Mouse (Mus musculus): ENCODE results near the gene C1qtnf5. TPM values are rescaled to one million over a fixed set of nuclear protein-coding genes. Genes with fewer than 3 reads are reported as not detected.

Gene C1qtnf5
- polyA plus RNA-seq, 1 experiment from 2014 or later, result not detected

DNA sequence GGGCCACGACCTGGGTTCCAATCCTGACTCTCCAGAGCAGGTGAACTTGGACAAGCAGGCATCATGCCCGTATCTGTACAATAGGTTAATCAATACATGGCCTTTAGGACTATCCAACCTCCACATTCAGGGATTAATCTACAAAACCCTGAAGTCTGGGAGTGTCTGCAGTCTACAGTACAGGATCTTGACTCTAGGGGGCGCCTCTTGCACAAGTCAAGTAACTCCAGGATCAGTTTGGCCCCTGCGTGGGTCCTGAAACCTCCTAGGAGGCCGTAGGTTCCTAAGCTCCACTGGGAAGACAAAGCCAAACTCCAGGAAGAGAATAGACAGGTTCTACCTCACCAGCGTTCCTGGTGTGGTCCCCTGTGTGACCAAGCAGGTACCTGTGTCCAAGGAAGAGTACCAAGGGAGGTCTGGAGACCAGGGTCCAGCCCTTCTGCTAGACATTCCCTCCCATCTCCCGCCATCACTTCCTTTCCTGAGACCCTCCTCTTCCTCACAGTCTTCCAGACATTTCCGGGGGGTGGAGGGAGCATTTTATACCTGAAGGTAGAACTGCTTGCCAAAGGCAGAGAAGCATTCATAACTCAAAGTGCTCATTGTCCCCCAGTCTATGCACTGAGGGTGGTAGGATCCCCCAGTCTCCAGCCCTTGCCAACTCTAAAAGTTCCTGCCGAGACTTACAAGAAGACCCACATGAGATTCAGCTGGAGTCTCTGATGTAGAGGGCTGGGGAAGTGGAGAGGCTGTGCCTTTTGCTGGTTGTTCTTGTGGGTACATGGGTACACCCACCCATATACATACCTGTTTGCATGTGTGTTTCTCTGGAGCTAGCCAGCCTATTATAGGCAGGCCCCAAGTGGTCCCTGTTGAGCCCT lies 32.4 kb upstream of the C1qtnf5 start:
- H3K4me1 ChIP-seq, result peaks cover 38% of the 10 kb centered on the region
- DNase-seq (ENCODE audit: low spot score), result no peak
- peaks cover 49% of the 10 kb centered on the region for H3K27me3 ChIP-seq (ENCODE audit: low read depth, poor library complexity, severe bottlenecking)
- no peak overlapping the region for H3K4me3 ChIP-seq
- no peaks in the 10 kb centered on the region for H3K36me3 ChIP-seq
- H3K27ac ChIP-seq, result no peak overlapping the region
- H3K9me3 ChIP-seq (replicated peaks), result no peaks in the 10 kb centered on the region
- 56% methylated on average over 9 of the region's 9 CpGs for WGBS

- peaks cover 44% of the 10 kb centered on the region for H3K4me1 ChIP-seq
Measured at GRCm38 (mm10) chr9:44075276-44075995, 31.6 kb upstream of the C1qtnf5 start.

GRCm38 (mm10) chr9:44075996-44076763 lies 30.9 kb upstream of the C1qtnf5 start:
- DNase-seq (ENCODE audit: low spot score), result peak; percentile 30
- no peak overlapping the region for H3K27ac ChIP-seq
- H3K4me3 ChIP-seq, result no peak overlapping the region
- no peaks in the 10 kb centered on the region for H3K36me3 ChIP-seq
- H3K4me1 ChIP-seq, result peaks cover 42% of the 10 kb centered on the region
- WGBS, result 66% methylated on average over 16 of the region's 16 CpGs
- H3K27me3 ChIP-seq (ENCODE audit: low read depth, poor library complexity, severe bottlenecking), result peaks cover 50% of the 10 kb centered on the region
- no peaks in the 10 kb centered on the region for H3K9me3 ChIP-seq (replicated peaks)

More at GRCm38 (mm10) chr9:44075276-44075995, 31.6 kb upstream of the C1qtnf5 start:
- no peak for DNase-seq (ENCODE audit: low spot score)
- Histone ChIP-seq H3K9me3 (replicated peaks) (no peaks in the 10 kb centered on the region), H3K27me3 (ENCODE audit: low read depth, poor library complexity, severe bottlenecking) (peaks cover 48% of the 10 kb centered on the region), H3K27ac (no peak overlapping the region), H3K4me3 (no peak overlapping the region), H3K36me3 (no peaks in the 10 kb centered on the region)
- 75% methylated on average over 24 of the region's 24 CpGs for WGBS

GRCm38 (mm10) chr9:44076764-44077120 lies 30.3 kb upstream of the C1qtnf5 start:
- H3K9me3 ChIP-seq (replicated peaks), result no peaks in the 10 kb centered on the region
- H3K27ac ChIP-seq, result no peak overlapping the region
- WGBS, result 12% methylated on average over 5 of the region's 5 CpGs
- peak; percentile 47 for DNase-seq (ENCODE audit: low spot score)
- H3K36me3 ChIP-seq, result no peaks in the 10 kb centered on the region
- no peak overlapping the region for H3K4me3 ChIP-seq
- peaks cover 51% of the 10 kb centered on the region for H3K27me3 ChIP-seq (ENCODE audit: low read depth, poor library complexity, severe bottlenecking)
- H3K4me1 ChIP-seq, result peaks cover 43% of the 10 kb centered on the region

- Histone ChIP-seq H3K4me1 (peaks cover 41% of the 10 kb centered on the region), H3K27me3 (ENCODE audit: low read depth, poor library complexity, severe bottlenecking) (peaks cover 56% of the 10 kb centered on the region), H3K4me3 (no peak overlapping the region), H3K36me3 (no peaks in the 10 kb centered on the region), H3K9me3 (replicated peaks) (no peaks in the 10 kb centered on the region), H3K27ac (no peak overlapping the region)
- 81% methylated on average over 11 of the region's 11 CpGs for WGBS
- no peak for DNase-seq (ENCODE audit: low spot score)
Measured at GRCm38 (mm10) chr9:44077266-44077910, 29.7 kb upstream of the C1qtnf5 start.

- H3K4me3 ChIP-seq, result no peak overlapping the region
- H3K27me3 ChIP-seq (ENCODE audit: low read depth, poor library complexity, severe bottlenecking), result peaks cover 61% of the 10 kb centered on the region
- no peaks in the 10 kb centered on the region for H3K36me3 ChIP-seq
- H3K4me1 ChIP-seq, result peaks cover 33% of the 10 kb centered on the region
- H3K9me3 ChIP-seq (replicated peaks), result no peaks in the 10 kb centered on the region
- no peak for DNase-seq (ENCODE audit: low spot score)
- 83% methylated on average over 10 of the region's 10 CpGs for WGBS
- no peak overlapping the region for H3K27ac ChIP-seq
Measured at GRCm38 (mm10) chr9:44078136-44078797, 28.8 kb upstream of the C1qtnf5 start.

DNA sequence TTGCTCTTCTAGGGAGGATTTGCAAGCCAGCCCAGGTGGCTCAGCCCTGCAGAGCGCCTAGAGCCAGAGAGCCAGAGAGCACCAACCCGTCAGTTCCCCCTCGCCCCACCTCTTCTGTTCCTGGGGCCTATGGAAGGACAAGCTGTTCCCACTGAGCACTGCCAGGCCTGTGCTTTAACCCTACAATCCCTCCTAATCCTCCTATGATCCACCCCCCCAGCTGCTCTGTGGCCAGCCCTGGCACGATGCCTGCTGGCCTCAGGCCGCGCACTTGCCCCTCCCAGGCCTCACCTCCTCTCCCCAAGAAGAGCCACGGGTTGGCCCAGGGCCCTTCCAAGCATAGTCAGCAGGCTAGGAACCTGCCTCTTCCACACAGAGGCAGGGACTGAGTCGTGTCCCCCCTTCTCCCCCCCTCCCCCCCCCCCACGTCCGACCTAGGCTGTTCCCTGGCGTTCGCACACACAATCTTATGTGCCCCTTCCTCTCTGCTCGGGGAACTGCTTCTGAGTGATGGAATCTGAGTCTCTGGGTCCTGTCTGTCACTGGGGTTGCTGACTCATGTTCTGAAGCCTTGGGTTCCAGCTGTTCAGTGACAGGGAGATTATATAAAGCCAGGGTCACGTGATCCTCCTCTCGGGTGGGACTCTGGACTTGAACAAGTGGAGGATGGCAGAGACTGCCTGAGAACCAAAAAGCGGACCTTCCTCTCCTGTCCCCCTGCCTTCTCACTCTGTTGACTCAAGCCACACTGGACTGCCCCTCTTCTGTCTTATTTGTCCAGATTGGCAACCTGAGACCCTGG lies 27.9 kb upstream of the C1qtnf5 start:
- Histone ChIP-seq H3K27ac (peak overlapping the region; percentile 7; the same call in 1 of the 2 replicates), H3K4me1 (peaks cover 42% of the 10 kb centered on the region), H3K36me3 (no peaks in the 10 kb centered on the region), H3K4me3 (no peak overlapping the region), H3K27me3 (ENCODE audit: low read depth, poor library complexity, severe bottlenecking) (peaks cover 69% of the 10 kb centered on the region), H3K9me3 (replicated peaks) (no peaks in the 10 kb centered on the region)
- DNase-seq (ENCODE audit: low spot score), result no peak
- WGBS, result 52% methylated on average over 16 of the region's 16 CpGs

DNA sequence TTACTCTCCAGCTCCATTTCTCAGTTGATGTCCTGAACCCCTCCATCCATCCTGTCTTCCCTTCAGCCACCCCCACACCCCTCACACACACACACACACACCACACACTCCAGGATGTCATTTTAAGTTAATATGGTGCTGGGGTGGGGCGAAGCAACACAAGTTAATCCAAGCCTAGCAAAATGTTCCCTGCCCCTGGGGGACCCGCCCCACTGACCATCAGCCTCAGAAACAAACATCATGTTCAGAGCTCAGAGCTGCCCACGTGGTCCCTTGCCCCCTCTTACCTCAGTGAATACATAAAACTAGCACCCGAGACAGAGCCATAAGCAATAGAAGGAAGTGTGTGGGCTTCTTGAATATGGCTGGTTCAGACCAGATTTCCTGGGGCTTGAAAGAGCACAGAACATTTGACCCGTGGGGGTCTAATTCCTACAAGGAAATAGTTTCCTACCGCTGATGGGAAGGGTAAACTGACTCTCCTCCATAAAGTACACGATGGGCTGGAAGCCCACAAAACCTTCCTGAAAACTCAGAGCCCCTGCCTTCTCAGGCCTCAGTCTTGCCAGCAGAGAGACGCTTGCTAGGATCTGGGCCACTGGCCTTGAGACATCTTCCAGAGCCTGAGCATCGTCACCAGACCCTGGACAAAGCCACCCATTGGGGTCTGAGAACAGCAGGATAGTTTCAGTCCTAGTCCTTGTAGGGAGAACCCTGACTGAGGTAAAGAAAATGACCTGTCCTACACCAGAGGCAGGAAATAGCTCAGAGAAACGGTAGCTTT lies 26.9 kb upstream of the C1qtnf5 start:
- Histone ChIP-seq H3K27me3 (ENCODE audit: low read depth, poor library complexity, severe bottlenecking) (peaks cover 75% of the 10 kb centered on the region), H3K4me1 (peaks cover 52% of the 10 kb centered on the region)
- 82% methylated on average over 10 of the region's 10 CpGs for WGBS

GRCm38 (mm10) chr9:44080953-44081352 lies 26.1 kb upstream of the C1qtnf5 start:
- Histone ChIP-seq H3K9me3 (replicated peaks) (no peaks in the 10 kb centered on the region), H3K27ac (no peak overlapping the region), H3K27me3 (ENCODE audit: low read depth, poor library complexity, severe bottlenecking) (peaks cover 75% of the 10 kb centered on the region), H3K36me3 (no peaks in the 10 kb centered on the region), H3K4me1 (peaks cover 60% of the 10 kb centered on the region), H3K4me3 (no peak overlapping the region)
- no peak for DNase-seq (ENCODE audit: low spot score)
- WGBS, result 83% methylated on average over 5 of the region's 5 CpGs

More for the DNA sequence above, 26.9 kb upstream of the C1qtnf5 start:
- Histone ChIP-seq H3K9me3 (replicated peaks) (no peaks in the 10 kb centered on the region), H3K36me3 (no peaks in the 10 kb centered on the region), H3K4me3 (no peak overlapping the region), H3K27ac (no peak overlapping the region)
- DNase-seq (ENCODE audit: low spot score), result no peak

DNA sequence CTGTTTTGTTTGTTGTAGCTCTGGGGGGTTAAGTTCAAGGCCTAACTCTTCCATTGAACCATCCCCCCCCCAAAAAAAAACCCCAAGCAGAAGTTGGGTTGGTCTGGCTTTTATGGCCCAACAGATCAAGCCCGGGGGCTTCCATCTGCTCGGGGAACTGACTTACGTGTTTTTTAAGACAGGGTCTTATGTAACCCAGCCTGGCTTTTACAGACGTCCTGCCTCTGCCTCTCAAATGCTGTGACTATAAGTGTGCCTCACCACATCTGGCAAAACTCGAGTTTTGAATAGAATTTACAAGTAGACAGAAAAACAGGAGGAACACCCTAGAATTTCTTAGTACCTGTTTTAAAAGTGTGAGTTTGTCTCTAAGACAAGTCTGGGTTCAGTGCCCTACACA lies 25.5 kb upstream of the C1qtnf5 start:
- Histone ChIP-seq H3K9me3 (replicated peaks) (no peaks in the 10 kb centered on the region), H3K27ac (no peak overlapping the region), H3K36me3 (no peaks in the 10 kb centered on the region), H3K4me1 (peaks cover 63% of the 10 kb centered on the region), H3K27me3 (ENCODE audit: low read depth, poor library complexity, severe bottlenecking) (peaks cover 76% of the 10 kb centered on the region), H3K4me3 (no peak overlapping the region)
- no peak for DNase-seq (ENCODE audit: low spot score)
- 59% methylated on average over 5 of the region's 5 CpGs for WGBS

GRCm38 (mm10) chr9:44082266-44082665 lies 24.8 kb upstream of the C1qtnf5 start:
- no peak overlapping the region for H3K27ac ChIP-seq
- DNase-seq (ENCODE audit: low spot score), result no peak
- H3K36me3 ChIP-seq, result no peaks in the 10 kb centered on the region
- no peaks in the 10 kb centered on the region for H3K9me3 ChIP-seq (replicated peaks)
- WGBS, result 91% methylated on average over 5 of the region's 5 CpGs
- peaks cover 80% of the 10 kb centered on the region for H3K27me3 ChIP-seq (ENCODE audit: low read depth, poor library complexity, severe bottlenecking)
- H3K4me3 ChIP-seq, result no peak overlapping the region
- H3K4me1 ChIP-seq, result peaks cover 66% of the 10 kb centered on the region
